Mouse (Mus musculus) forebrain, embryonic 12.5 days (tissue): ENCODE results near the gene Dnal4. TPM values are rescaled to one million over a fixed set of nuclear protein-coding genes. Genes with fewer than 3 reads are reported as not detected.
"Not testable (repeated sequence)": the region's sequence is repeated elsewhere in the genome, so short reads cannot be mapped to it uniquely, and the experiment has no call there.

Experiments
- ATAC-seq: fragments of 200-750 bp; cut with Nextera tagmentation; 2 replicates; pipeline ENCODE4 v1.8.0; 2017; ENCODE audit warnings: moderate TSS enrichment; ENCODE audit not compliant: low FRiP score
- H3K27ac ChIP-seq: fragments of 300-500 bp; sonication (generic); 2 replicates; pipeline ENCODE4 v1.5.1; 2016; ENCODE audit warnings: mild to moderate bottlenecking
- H3K27me3 ChIP-seq: fragments of 300-500 bp; sonication (generic); 2 replicates; pipeline ENCODE4 v1.6.1; 2016; ENCODE audit warnings: mild to moderate bottlenecking
- H3K36me3 ChIP-seq: fragments of 300-500 bp; sonication (generic); replicated peaks from 2 replicates; pipeline ENCODE4 v1.6.1; 2016; ENCODE audit warnings: mild to moderate bottlenecking
- H3K4me1 ChIP-seq: fragments of 300-500 bp; sonication (generic); 2 replicates; pipeline ENCODE4 v1.6.1; 2016
- H3K4me2 ChIP-seq: fragments of 300-500 bp; sonication (generic); 2 replicates; pipeline ENCODE4 v1.6.1; 2016; ENCODE audit warnings: mild to moderate bottlenecking, moderate library complexity
- H3K4me3 ChIP-seq: fragments of 300-500 bp; sonication (generic); replicated peaks from 2 replicates; pipeline ENCODE4 v1.5.1; 2016; ENCODE audit warnings: mild to moderate bottlenecking
- H3K9ac ChIP-seq: fragments of 300-500 bp; sonication (generic); 2 replicates; pipeline ENCODE4 v1.6.1; 2016; ENCODE audit warnings: mild to moderate bottlenecking
- H3K9me3 ChIP-seq: fragments of 300-500 bp; sonication (generic); 2 replicates; pipeline ENCODE4 v1.6.1; 2016
- WGBS: fragments of 180-500 bp; shearing (Covaris S2); methylation state at CpG from one replicate; pipeline ENCODE4 v1.1.7; 2016; 5-methylcytosine and 5-hydroxymethylcytosine counted together
- polyA plus RNA-seq: library from polyadenylated mRNA; unstranded; fragments of >200 nt; fragmentation: Nextera tagmentation; extraction: Ambion mirVana; gene quantifications from 2 replicates; pipeline ENCODE4 v1.2.1, GENCODE M21; 2016

Dnal4 gene
- 76.7 and 78.3 TPM in 2 replicates for polyA plus RNA-seq

DNA sequence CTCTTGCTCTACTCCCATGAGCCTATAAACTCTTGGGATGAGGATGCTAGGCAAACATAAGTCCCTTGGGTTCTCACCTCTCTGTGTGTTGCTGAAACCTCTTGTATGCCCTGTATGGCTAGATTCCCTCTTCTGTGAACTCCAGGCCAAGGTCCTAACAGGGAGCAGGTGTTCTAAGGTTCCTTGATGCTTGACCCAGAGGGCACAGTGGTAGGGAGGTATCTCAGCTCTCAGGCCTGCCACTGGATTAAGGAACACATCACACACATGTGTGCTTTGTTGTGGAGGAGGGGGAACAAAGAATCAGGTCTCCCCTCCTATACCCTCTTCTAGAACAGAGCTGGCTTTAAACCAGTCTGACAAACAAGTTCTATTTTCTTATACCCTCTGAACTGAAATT is at the start of gene Dnal4:
Dnal4 (minus strand) TSS at position 101 of the 400 bp plus-strand sequence.
- H3K36me3 ChIP-seq, result no peaks in the 10 kb centered on the region
- no peak within 1 kb of the TSS for H3K4me3 ChIP-seq
- no peaks in the 10 kb centered on the region for H3K9me3 ChIP-seq
- H3K4me1 ChIP-seq, result peaks cover 18% of the 10 kb centered on the region
- no peak within 1 kb of the TSS for H3K27ac ChIP-seq
- H3K9ac ChIP-seq, result no peak within 1 kb of the TSS
- ATAC-seq, result no peak
- no peak within 1 kb of the TSS for H3K4me2 ChIP-seq
- 0 out of 2 replicates have a peak, but pooled peaks cover 3% of the 10 kb centered on the region for H3K27me3 ChIP-seq

DNA sequence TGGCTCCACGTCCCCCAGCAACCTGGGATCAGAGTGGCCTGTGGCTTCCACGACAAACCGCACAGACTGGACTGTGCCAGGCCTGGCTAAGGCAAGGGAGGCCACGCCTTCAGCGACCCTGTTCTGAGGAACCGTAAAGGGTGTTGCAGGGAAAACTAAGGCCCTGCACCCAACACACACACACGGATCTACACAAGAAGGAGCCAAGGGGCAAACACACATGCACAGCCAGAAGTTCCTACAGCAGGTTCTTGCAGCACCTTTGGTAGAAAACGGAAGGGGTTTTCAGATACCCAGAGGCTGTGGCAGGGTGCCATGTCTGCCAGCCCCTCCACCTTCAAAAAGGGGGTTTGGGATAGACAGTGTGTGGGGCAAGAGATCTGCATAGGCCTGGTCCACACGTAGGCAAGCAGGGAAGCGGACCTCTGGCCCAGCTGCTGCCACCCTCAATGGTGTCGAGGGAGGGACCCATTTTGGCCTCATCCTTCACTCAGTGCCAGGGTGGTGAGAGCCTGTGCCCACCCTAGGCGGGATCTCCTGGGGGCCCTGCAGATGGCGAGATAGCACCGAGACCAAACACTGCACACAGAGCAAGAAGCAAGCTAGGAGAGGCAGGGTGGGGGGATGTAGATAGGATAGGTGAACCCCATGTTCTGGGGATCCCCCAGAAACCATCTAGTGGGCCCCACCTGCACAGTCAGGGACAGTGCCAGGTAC is 49.6 kb upstream of the Dnal4 start:
- Histone ChIP-seq H3K36me3 (peaks cover 51% of the 10 kb centered on the region), H3K9me3 (no peaks in the 10 kb centered on the region), H3K4me3 (no peak overlapping the region), H3K27me3 (no peaks in the 10 kb centered on the region), H3K4me1 (peaks cover 77% of the 10 kb centered on the region), H3K27ac (no peak overlapping the region), H3K9ac (0 out of 2 replicates have a peak overlapping the region, but pooled peaks have one; percentile 36), H3K4me2 (no peak overlapping the region)
- 86% methylated on average over 14 of the region's 14 CpGs for WGBS
- ATAC-seq, result no peak

DNA sequence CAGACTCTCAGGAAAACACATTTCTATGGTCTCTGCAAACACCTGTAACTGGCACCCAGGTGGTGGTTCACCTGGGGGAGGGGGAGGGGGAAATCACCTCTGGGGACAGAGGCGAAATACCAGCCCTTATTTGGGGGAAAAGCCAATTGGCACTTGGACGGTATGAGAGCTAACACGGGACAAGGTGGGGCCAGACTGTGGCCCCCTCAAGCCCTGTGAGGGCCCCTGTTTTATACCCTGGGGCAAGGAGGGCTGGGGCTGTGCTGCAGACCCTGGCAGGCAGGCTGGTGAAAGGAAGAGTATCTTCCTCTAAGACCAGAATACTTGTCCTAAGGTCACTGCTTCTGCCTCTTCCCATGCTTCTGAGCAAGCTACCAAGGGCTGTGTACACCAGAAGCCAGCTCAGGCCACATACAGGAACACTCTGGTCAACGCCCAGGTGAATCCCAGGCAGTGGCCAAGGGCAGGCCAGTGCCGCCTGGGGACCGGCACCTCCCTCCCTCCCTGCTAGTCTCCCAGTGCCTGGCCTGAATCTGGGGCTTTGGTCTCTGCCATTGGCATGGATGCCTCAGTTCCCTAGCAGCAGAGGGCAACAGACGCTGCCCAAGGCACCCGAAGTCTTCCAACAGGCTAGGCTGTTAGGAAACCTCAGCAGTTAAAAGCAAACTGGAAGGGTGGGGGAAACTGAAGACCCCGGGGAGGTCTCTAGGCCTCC is 48.7 kb upstream of the Dnal4 start:
- Histone ChIP-seq H3K9me3 (no peaks in the 10 kb centered on the region), H3K27me3 (no peaks in the 10 kb centered on the region), H3K27ac (no peak overlapping the region), H3K4me1 (peaks cover 70% of the 10 kb centered on the region), H3K4me2 (no peak overlapping the region), H3K4me3 (no peak overlapping the region), H3K9ac (peak overlapping the region; percentile 36; the same call in 1 of the 2 replicates), H3K36me3 (peaks cover 46% of the 10 kb centered on the region)
- no peak for ATAC-seq
- WGBS, result 94% methylated on average over 9 of the region's 9 CpGs

DNA sequence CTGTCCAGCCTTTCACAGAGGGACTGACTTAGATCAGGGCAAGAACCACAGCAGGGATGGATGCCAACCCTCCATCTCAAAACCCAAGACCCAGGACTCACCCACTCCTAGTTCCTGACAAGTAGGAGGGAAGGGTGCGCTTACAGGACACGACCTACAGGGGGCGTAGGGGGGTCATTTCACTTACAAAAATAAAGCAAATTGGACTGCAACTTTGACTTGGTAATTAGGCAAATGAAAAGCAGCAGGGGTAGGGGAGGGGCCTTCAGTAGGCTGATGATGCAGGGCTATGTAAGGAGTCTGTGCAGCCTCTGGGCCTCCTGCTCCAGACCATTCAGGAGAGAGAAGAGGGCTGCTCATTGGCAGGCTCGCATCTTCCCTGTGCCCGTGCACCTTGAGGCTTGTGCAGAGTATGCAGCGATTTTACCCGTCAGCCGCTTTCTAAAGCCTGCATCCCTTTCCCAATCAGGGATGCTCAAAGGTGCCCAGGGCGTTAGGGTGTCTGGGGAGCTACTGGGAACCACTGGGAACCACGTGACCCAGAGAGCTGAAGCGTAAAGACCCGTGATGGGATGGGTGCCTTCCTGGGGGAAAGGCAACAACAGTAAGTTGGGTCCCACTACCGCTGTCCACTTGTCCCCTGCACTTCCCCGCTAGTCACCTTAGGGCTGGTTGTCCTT is 47.6 kb upstream of the Dnal4 start:
- Histone ChIP-seq H3K4me2 (no peak overlapping the region), H3K36me3 (peaks cover 44% of the 10 kb centered on the region), H3K9ac (no peak overlapping the region)

DNA sequence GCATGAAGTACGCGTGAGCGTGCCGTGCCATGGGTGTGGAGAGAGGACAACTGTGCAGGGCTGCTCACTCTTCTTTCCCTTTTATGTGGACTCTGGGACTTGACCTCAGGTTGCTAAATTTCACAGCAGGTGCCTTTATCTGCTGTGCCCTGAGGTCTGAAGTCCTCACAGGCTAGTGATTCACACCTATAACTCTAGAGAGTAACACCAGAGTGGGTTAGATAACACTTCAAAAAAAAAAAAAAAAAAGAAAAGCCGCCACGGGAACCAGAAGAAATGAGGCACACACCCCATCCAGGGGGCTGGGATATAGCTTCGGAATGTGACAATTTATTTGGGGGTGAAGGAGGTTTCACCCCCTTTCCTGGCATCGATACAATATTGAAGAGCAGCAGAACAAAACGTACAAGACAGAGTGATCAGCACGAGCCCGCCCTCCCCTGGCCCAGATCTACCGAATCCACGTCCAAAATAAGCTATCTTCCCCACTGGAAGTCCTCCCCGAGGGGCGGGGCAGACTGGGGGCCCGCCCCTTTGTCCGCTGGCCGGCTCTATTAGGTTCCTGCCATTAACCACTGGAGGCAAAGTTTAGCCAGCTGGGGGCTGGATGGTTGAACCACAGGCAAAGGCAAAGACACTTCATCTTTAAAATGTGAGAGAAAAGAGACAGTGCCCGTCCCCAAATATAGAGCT is 46.1 kb upstream of the Dnal4 start:
- ATAC-seq, result no peak
- no peaks in the 10 kb centered on the region for H3K9me3 ChIP-seq
- no peak overlapping the region for H3K4me2 ChIP-seq
- H3K4me3 ChIP-seq, result no peak overlapping the region
- WGBS, result 73% methylated on average over 19 of the region's 19 CpGs
- H3K36me3 ChIP-seq, result peaks cover 40% of the 10 kb centered on the region
- no peak overlapping the region for H3K9ac ChIP-seq
- peaks cover 46% of the 10 kb centered on the region for H3K4me1 ChIP-seq
- H3K27me3 ChIP-seq, result no peaks in the 10 kb centered on the region
- H3K27ac ChIP-seq, result no peak overlapping the region

More for the DNA sequence above, 47.6 kb upstream of the Dnal4 start:
- Histone ChIP-seq H3K27ac (peak overlapping the region; percentile 42; the same call in 1 of the 2 replicates), H3K4me1 (peaks cover 62% of the 10 kb centered on the region), H3K27me3 (no peaks in the 10 kb centered on the region), H3K9me3 (no peaks in the 10 kb centered on the region), H3K4me3 (no peak overlapping the region)
- ATAC-seq, result no peak; the same call in 1 of the 2 replicates
- WGBS, result 59% methylated on average over 14 of the region's 14 CpGs

DNA sequence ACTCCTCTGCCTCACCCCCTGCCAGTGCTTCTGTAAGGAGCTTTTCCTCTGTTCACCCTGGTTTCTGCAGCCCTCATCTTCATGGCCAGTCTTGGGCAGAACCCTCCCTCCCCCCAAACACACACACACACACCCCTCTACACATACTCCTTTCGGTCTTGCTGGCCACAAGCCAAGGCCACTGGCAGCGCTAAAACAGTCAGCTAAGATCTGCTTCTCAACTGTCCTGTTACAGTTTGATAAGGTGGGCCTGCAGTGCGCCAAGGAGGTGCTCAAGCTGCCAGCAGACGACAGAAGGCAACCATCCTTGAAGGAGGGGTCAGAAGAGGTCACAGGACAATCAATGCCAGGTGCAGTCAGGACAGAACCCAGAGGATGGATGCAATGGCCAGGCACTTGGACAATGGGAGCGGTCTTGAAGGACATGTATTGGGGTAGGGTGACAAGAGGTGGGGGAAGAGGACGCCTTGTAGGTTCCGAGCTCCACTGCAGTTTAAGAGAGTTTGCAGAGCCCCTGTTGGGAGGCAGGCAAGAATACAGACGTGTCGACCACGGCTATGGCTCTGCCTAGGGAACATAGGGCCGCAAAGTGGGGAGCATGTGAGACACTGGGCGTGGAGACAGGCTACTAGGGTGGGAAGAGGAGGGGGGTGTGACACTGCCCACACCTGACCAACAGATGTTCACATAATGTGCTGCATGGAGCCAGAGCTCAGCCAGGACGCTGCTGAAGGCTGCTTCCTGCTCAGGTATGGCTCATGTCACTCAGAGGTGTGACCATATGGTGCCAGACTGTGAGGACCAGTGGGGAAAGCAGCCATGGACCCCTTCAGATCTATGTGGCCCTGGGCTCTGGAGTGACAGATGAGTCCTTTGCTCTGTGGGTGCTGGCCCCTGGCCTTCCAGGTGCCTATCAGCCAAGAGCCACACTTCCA is 44.9 kb upstream of the Dnal4 start:
- no peaks in the 10 kb centered on the region for H3K9me3 ChIP-seq
- no peaks in the 10 kb centered on the region for H3K27me3 ChIP-seq
- H3K4me3 ChIP-seq, result no peak overlapping the region
- no peak overlapping the region for H3K9ac ChIP-seq
- H3K27ac ChIP-seq, result no peak overlapping the region
- peaks cover 28% of the 10 kb centered on the region for H3K36me3 ChIP-seq
- peaks cover 34% of the 10 kb centered on the region for H3K4me1 ChIP-seq
- 80% methylated on average over 13 of the region's 13 CpGs for WGBS
- no peak overlapping the region for H3K4me2 ChIP-seq
- ATAC-seq, result no peak

DNA sequence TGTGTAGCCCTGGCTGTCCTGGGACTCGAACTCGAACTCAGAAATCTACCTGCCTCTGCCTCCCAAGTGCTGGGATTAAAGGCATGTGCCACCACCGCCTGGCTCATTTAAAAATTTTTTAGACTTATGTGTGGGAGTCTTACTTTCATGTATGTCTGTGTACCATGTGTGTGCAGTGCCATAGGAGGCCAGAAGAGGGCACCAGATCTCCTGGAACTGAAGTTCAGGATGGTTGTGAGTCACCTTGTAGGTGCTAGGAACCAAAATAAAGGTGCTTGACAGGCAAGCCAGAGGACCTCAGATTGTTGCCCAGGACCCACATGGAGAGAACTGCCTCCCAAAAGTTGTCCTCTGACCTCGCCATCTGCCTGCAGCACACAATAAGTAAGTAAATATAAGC is 40.7 kb upstream of the Dnal4 start:
- no peak overlapping the region for H3K4me2 ChIP-seq
- peaks cover 6% of the 10 kb centered on the region for H3K36me3 ChIP-seq
- H3K9ac ChIP-seq, result no peak overlapping the region
- WGBS, result 90% methylated on average over 4 of the region's 4 CpGs
- H3K27ac ChIP-seq, result no peak overlapping the region
- no peak overlapping the region for H3K4me3 ChIP-seq
- H3K9me3 ChIP-seq, result no peaks in the 10 kb centered on the region
- H3K4me1 ChIP-seq, result peaks cover 10% of the 10 kb centered on the region
- no peaks in the 10 kb centered on the region for H3K27me3 ChIP-seq
- ATAC-seq, result no peak

DNA sequence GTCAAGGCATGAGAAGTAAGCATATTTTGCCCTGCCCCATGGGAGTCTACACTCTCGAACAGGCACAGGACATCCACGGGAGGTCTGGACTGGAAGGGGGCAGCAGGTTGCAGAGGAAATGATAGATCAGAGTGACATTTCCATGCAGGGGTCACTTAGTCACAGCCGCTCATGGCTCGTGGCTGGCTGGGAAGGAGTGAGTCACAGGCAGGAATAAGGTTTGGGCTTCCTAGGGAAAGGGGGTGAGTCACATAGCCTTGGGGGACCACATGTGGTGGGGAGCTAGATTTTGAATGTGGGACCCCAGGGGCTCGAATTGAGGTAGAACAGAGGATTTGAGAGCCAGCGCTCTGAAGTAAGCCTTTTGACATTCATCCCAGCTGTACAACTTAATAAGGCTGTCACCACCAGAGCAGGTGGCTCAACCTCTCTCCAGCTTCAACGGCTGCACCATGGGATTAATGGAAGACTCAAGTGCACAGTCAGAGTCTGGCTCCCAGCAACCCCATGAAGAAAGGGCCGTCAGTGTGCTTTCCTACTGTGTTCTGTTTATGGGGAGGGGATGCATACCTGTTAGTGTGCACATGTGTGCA is 36.1 kb upstream of the Dnal4 start:
- no peak for ATAC-seq
- Histone ChIP-seq H3K4me3 (no peak overlapping the region), H3K4me2 (no peak overlapping the region), H3K27me3 (peaks cover 11% of the 10 kb centered on the region; the same call in 1 of the 2 replicates), H3K27ac (no peak overlapping the region), H3K36me3 (no peaks in the 10 kb centered on the region), H3K9me3 (no peaks in the 10 kb centered on the region), H3K9ac (no peak overlapping the region), H3K4me1 (peaks cover 4% of the 10 kb centered on the region; the same call in 1 of the 2 replicates)
- 56% methylated on average over 8 of the region's 8 CpGs for WGBS

DNA sequence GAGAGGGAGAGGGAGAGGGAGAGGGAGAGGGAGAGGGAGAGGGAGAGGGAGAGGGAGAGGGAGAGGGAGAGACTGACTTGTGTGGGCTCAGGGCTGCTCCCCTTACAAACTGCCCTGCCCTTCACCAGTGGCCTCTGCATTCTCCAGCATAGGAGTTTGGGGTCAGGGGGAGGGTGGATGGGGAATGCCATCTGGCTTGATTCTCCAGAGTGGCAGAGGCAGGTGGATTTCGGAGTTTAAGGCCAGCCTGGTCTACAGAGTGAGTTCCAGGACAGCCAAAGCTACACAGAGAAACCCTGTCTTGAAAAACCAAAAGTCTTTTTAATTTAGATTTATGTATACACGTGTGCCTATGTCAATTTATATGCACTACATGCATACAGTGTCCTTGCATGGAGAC is 35.2 kb upstream of the Dnal4 start:
- H3K27ac ChIP-seq, H3K36me3 ChIP-seq, H3K9ac ChIP-seq, H3K4me3 ChIP-seq, H3K4me2 ChIP-seq, H3K9me3 ChIP-seq, ATAC-seq, H3K4me1 ChIP-seq: not testable (repeated sequence)
- 73% methylated on average over 2 of the region's 2 CpGs for WGBS
- peaks cover 14% of the 10 kb centered on the region for H3K27me3 ChIP-seq

DNA sequence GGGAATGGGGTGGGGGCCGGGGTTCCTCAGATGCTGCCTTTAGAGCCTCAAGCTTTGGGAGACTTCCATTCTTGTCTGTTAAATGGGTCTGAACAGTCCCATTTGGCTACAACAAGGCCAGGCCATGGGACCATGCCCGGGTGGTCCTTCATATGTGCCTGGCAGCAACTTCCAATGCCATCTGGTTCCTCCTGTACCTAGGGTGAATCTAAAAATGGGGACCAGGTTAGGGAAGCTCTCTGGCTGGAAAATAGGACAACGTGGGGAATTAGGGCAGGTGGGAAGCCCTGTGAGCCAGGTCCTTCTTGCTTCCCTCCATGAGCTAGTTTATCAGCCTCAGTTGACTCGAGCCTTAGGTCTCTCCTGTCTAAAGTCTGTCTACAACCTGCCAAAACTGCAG is 33.3 kb upstream of the Dnal4 start:
- H3K4me3 ChIP-seq, result no peak overlapping the region
- H3K4me2 ChIP-seq, result no peak overlapping the region
- ATAC-seq, result no peak
- WGBS, result 63% methylated on average over 4 of the region's 4 CpGs
- no peaks in the 10 kb centered on the region for H3K36me3 ChIP-seq
- H3K27me3 ChIP-seq, result peaks cover 31% of the 10 kb centered on the region
- no peak overlapping the region for H3K9ac ChIP-seq
- no peak overlapping the region for H3K27ac ChIP-seq
- peaks cover 4% of the 10 kb centered on the region; the same call in 1 of the 2 replicates for H3K4me1 ChIP-seq
- no peaks in the 10 kb centered on the region for H3K9me3 ChIP-seq

DNA sequence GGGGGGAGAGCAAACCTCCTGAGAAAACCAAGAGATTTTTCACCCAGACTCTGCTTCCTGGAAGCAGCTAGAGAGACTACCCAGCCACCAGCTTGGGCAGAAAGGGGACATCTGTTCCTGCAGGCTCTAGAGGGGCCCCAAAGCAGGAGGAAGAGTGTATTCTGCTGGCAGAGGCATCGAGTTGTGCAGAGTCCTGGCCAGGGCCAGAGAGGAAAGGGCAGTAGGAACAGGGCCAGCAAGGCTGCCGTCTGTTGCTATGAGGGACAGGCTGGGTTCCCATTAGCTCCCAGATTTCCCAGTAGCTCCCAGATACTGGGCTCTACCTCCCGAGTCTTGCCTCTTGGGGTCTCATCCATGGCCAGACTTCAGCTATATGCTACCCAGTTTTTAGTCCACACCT is 32.4 kb upstream of the Dnal4 start:
- no peak overlapping the region for H3K4me2 ChIP-seq
- H3K9me3 ChIP-seq, result no peaks in the 10 kb centered on the region
- H3K36me3 ChIP-seq, result no peaks in the 10 kb centered on the region
- H3K4me1 ChIP-seq, result peaks cover 5% of the 10 kb centered on the region; the same call in 1 of the 2 replicates
- no peak overlapping the region for H3K9ac ChIP-seq
- 41% methylated on average over 3 of the region's 3 CpGs for WGBS
- peaks cover 40% of the 10 kb centered on the region for H3K27me3 ChIP-seq
- H3K4me3 ChIP-seq, result no peak overlapping the region
- H3K27ac ChIP-seq, result no peak overlapping the region
- no peak for ATAC-seq
